Mouse (Mus musculus): Measurements from ENCODE around the gene Yif1b. TPM values are rescaled to one million over a fixed set of nuclear protein-coding genes. Genes with fewer than 3 reads are reported as not detected.
"Not testable (repeated sequence)": the region's sequence is repeated elsewhere in the genome, so short reads cannot be mapped to it uniquely, and the experiment has no call there.

Yif1b gene
- total and polyA plus RNA-seq, 3 experiments = 94.8 to 143 TPM; not detected in 1

GRCm38 (mm10) chr7:29211415-29212198 is 26.5 kb upstream of the Yif1b start (continued):
- TF ChIP-seq ELF1 (IDR thresholded peaks at IDR 0.05; ENCODE audit: low read depth, low read length) (peak; percentile 85), UBTF (IDR thresholded peaks at IDR 0.05; ENCODE audit: borderline replicate concordance, insufficient read depth, low read depth, low read length) (no peak), MAFK (IDR thresholded peaks at IDR 0.05; ENCODE audit: borderline replicate concordance, low read depth, low read length) (no peak)

- peak; percentile 75 for DNase-seq (ENCODE audit: low read depth, low spot score)
- Histone ChIP-seq H3K79me2 (ENCODE audit: control insufficient read depth, insufficient read depth, low read length, poor library complexity) (no peaks in the 10 kb centered on the region), H3K9me3 (replicated peaks; ENCODE audit: insufficient read depth, low read length) (no peaks in the 10 kb centered on the region), H3K9ac (ENCODE audit: control insufficient read depth, low read depth, low read length, poor library complexity, severe bottlenecking) (peak overlapping the region; percentile 38), H3K27me3 (ENCODE audit: control insufficient read depth in 1 of 2, insufficient read depth in 2 of 2, low read length in 2 of 2) (no peaks in the 10 kb centered on the region), H3K27ac (ENCODE audit: control insufficient read depth, low read depth, low read length) (peak overlapping the region; percentile 50), H3K4me1 (ENCODE audit: control insufficient read depth in 1 of 2, insufficient read depth in 2 of 2, low read length in 2 of 2) (peaks cover 1 to 3% of the 10 kb centered on the region in 2 experiments; a peak in 3 of 4 replicates), H3K36me3 (ENCODE audit: control insufficient read depth in 1 of 2, insufficient read depth in 2 of 2, low read length in 2 of 2) (peaks cover 0 to 2% of the 10 kb centered on the region in 2 experiments; a peak in 2 of 4 replicates), H3K4me3 (ENCODE audit: control insufficient read depth in 1 of 2, insufficient read depth in 1 of 2, low read depth in 2 of 2, low read length in 2 of 2) (peak overlapping the region; percentile 52 to 59)
- no peak for TF ChIP-seq MEF2A (IDR thresholded peaks at IDR 0.05; ENCODE audit: extremely low read depth, insufficient replicate concordance, low read depth, low read length, poor library complexity, severe bottlenecking)
- no peak for TF ChIP-seq MYB (IDR thresholded peaks at IDR 0.05; ENCODE audit: low read depth, low read length)
- TF ChIP-seq UBTF (IDR thresholded peaks at IDR 0.05; ENCODE audit: borderline replicate concordance, insufficient read depth, low read depth, low read length) = no peak
- no peak for TF ChIP-seq SIN3A (IDR thresholded peaks at IDR 0.05; ENCODE audit: low read length)
- no peak for TF ChIP-seq ETS1 (IDR thresholded peaks at IDR 0.05; ENCODE audit: low read depth, low read length)
- no peak for TF ChIP-seq NRF1 (IDR thresholded peaks at IDR 0.05; ENCODE audit: insufficient read depth, low read depth, low read length, poor library complexity, severe bottlenecking)
- no peak for TF ChIP-seq MAFK (IDR thresholded peaks at IDR 0.05; ENCODE audit: borderline replicate concordance, low read depth, low read length)
- no peak for TF ChIP-seq ZC3H11A (IDR thresholded peaks at IDR 0.05; ENCODE audit: low read depth, low read length)
- no peak for TF ChIP-seq JUND (IDR thresholded peaks at IDR 0.05; ENCODE audit: low read depth, low read length)
- no peak for TF ChIP-seq NELFE (IDR thresholded peaks at IDR 0.05; ENCODE audit: low read depth, low read length)
- TF ChIP-seq ZMIZ1 (IDR thresholded peaks at IDR 0.05; ENCODE audit: low read depth, low read length) = no peak
- TF ChIP-seq ELF1 (IDR thresholded peaks at IDR 0.05; ENCODE audit: low read depth, low read length) = no peak
- TF ChIP-seq TCF12 (IDR thresholded peaks at IDR 0.05; ENCODE audit: low read depth, low read length) = no peak
- TF ChIP-seq ZKSCAN1 (IDR thresholded peaks at IDR 0.05; ENCODE audit: low read depth, low read length) = no peak
- no peak for TF ChIP-seq RCOR1 (IDR thresholded peaks at IDR 0.05; ENCODE audit: low read depth, low read length)
These were observed 25.8 kb upstream of the Yif1b start for GRCm38 (mm10) chr7:29212199-29212765.

GRCm38 (mm10) chr7:29212775-29213560 is 25.2 kb upstream of the Yif1b start:
- H3K27ac ChIP-seq (ENCODE audit: control insufficient read depth, low read depth, low read length); H3K9me3 ChIP-seq (replicated peaks; ENCODE audit: insufficient read depth, low read length); H3K36me3 ChIP-seq (ENCODE audit: control insufficient read depth in 1 of 2, insufficient read depth in 2 of 2, low read length in 2 of 2); DNase-seq (ENCODE audit: low read depth, low spot score); H3K4me1 ChIP-seq (ENCODE audit: control insufficient read depth in 1 of 2, insufficient read depth in 2 of 2, low read length in 2 of 2); H3K27me3 ChIP-seq (ENCODE audit: control insufficient read depth in 1 of 2, insufficient read depth in 2 of 2, low read length in 2 of 2); H3K79me2 ChIP-seq (ENCODE audit: control insufficient read depth, insufficient read depth, low read length, poor library complexity); H3K9ac ChIP-seq (ENCODE audit: control insufficient read depth, low read depth, low read length, poor library complexity, severe bottlenecking); H3K4me3 ChIP-seq (ENCODE audit: control insufficient read depth in 1 of 2, insufficient read depth in 1 of 2, low read depth in 2 of 2, low read length in 2 of 2): not testable (repeated sequence)
